Mouse (Mus musculus): Measurements from ENCODE around the gene Sh3gl3.
A peak's percentile ranks its signal among the peaks of the same experiment; 100 is the strongest.

- TF ChIP-seq CTCF (IDR thresholded peaks at IDR 0.05; ENCODE audit: extremely low read depth, insufficient read length, insufficient replicate concordance, low read depth, low read length): peak; percentile 44; the same call in 1 of the 2 replicates
- TF ChIP-seq POLR2A (IDR thresholded peaks at IDR 0.05; ENCODE audit: low read depth, low read length): no peak
These were observed 86.6 kb downstream of the Sh3gl3 start for GRCm38 (mm10) chr7:82260210-82260609.

All from small intestine, adult 2 months (tissue).